Comparison of ENCODE assay signal across 24 mouse cellular contexts in the genomic region with DNA sequence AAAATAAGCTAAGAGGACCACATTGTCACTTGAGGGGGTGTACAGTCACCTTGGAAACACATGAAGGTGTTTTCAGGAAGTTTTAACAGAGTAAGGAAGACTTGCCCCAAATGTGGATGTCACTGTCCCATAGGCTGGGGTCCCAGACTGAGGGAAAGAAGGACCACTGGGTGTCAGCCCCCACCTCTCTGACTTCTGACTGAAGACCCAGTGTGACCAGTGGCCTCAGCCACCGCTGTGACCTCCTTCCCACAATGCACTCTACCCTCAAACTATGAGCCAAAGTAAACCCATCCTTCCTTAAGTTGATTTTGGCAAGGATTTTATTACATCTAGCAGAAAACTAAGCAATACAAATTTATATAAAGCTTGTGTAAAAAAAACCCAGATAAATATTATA.
DNase-seq lines count a peak whose midpoint lies in the region; ATAC-seq lines count a peak whose summit lies in the region.
"Had no signal": no experiment of that assay in that cellular context is flagged by ENCODE, and none has a peak within 500 bp of the region (broad histone marks: within the 10 kb centered on the region; RNA-seq: fewer than 3 reads in every experiment).

No protein-coding gene starts in this region.

- H3K9ac ChIP-seq in forebrain, embryonic 13.5 days = no peak overlapping the region
- H3K9ac ChIP-seq in intestine, embryonic 14.5 days (ENCODE audit: low read length) = no peak overlapping the region
- no peak overlapping the region for H3K9ac ChIP-seq in intestine, embryonic 15.5 days
- H3K9ac ChIP-seq: embryonic facial prominence, embryonic 12.5 days; forebrain, postnatal 0 days had no signal

- no peak overlapping the region for H3K4me3 ChIP-seq in forebrain, embryonic 10.5 days
- H3K4me3 ChIP-seq in forebrain, embryonic 13.5 days = no peak overlapping the region
- no peak overlapping the region for H3K4me3 ChIP-seq in intestine, embryonic 14.5 days (ENCODE audit: low read depth, low read length)
- no peak overlapping the region for H3K4me3 ChIP-seq in intestine, embryonic 15.5 days (replicated peaks)
- H3K4me3 ChIP-seq: embryonic facial prominence, embryonic 10.5 days; embryonic facial prominence, embryonic 12.5 days had no signal

- DNase-seq in forebrain, embryonic 10.5 days (ENCODE audit: extremely low spot score, low spot score) = peak; percentile 4
- DNase-seq in heart, adult 11 months = peak; percentile 92
- no peak for DNase-seq in heart, postnatal 36 days
- peak; percentile 37 for DNase-seq in intestine, embryonic 14.5 days (ENCODE audit: low spot score)
- DNase-seq: adrenal gland, adult 8-10 months; adrenal gland, postnatal 14 days; adrenal gland, postnatal 36 days; B cell, adult 2 months; cerebellum, adult 11-12 months; cerebellum, adult 2 months; cerebellum, adult 9-10 months; cerebellum, postnatal 10 days; cerebellum, postnatal 25 days; forebrain, postnatal 0 days had no signal

- peaks cover 9% of the 10 kb centered on the region for H3K4me1 ChIP-seq in forebrain, embryonic 10.5 days
- H3K4me1 ChIP-seq in forebrain, embryonic 13.5 days = 0 out of 2 replicates have a peak, but pooled peaks cover 6% of the 10 kb centered on the region
- no peaks in the 10 kb centered on the region for H3K4me1 ChIP-seq in intestine, embryonic 14.5 days (replicated peaks; ENCODE audit: control insufficient read depth, insufficient read depth, low read length)
- no peaks in the 10 kb centered on the region for H3K4me1 ChIP-seq in intestine, embryonic 15.5 days (replicated peaks)
- H3K4me1 ChIP-seq: embryonic facial prominence, embryonic 10.5 days; embryonic facial prominence, embryonic 12.5 days had no signal

- H3K36me3 ChIP-seq in forebrain, embryonic 10.5 days (replicated peaks) = no peaks in the 10 kb centered on the region
- H3K36me3 ChIP-seq in forebrain, embryonic 13.5 days (ENCODE audit: poor library complexity, severe bottlenecking) = no peaks in the 10 kb centered on the region
- no peaks in the 10 kb centered on the region for H3K36me3 ChIP-seq in intestine, embryonic 14.5 days (ENCODE audit: control insufficient read depth, insufficient read depth, low read length)
- no peaks in the 10 kb centered on the region for H3K36me3 ChIP-seq in intestine, embryonic 15.5 days
- H3K36me3 ChIP-seq: embryonic facial prominence, embryonic 10.5 days; embryonic facial prominence, embryonic 12.5 days; G1E had no signal

- no peak overlapping the region for H3K4me2 ChIP-seq in forebrain, embryonic 13.5 days
- no peak overlapping the region for H3K4me2 ChIP-seq in intestine, embryonic 14.5 days (ENCODE audit: low read length)
- no peak overlapping the region for H3K4me2 ChIP-seq in intestine, embryonic 15.5 days (replicated peaks)
- H3K4me2 ChIP-seq: embryonic facial prominence, embryonic 12.5 days had no signal

- no peak overlapping the region for H3K27ac ChIP-seq in forebrain, embryonic 10.5 days
- no peak overlapping the region for H3K27ac ChIP-seq in forebrain, embryonic 13.5 days
- H3K27ac ChIP-seq in intestine, embryonic 14.5 days (ENCODE audit: low read depth) = no peak overlapping the region
- H3K27ac ChIP-seq in intestine, embryonic 15.5 days = no peak overlapping the region
- H3K27ac ChIP-seq: embryonic facial prominence, embryonic 10.5 days; embryonic facial prominence, embryonic 12.5 days had no signal

- intact Hi-C loops in heart, postnatal 36 days (cut with DNase I) = loop anchor here (5.0 kb wide), 2 partner anchors 35 to 55 kb away; no protein-coding TSS in a partner anchor

- 86% methylated on average over 1 of the region's 1 CpGs for WGBS in forebrain, embryonic 10.5 days
- 88% methylated on average over 1 of the region's 1 CpGs for WGBS in forebrain, embryonic 13.5 days
- 86% methylated on average over 1 of the region's 1 CpGs for WGBS in intestine, embryonic 14.5 days
- 87% methylated on average over 1 of the region's 1 CpGs for WGBS in intestine, embryonic 15.5 days

- H3K27me3 ChIP-seq in forebrain, embryonic 10.5 days (ENCODE audit: poor library complexity, severe bottlenecking) = no peaks in the 10 kb centered on the region
- no peaks in the 10 kb centered on the region for H3K27me3 ChIP-seq in forebrain, embryonic 13.5 days
- no peaks in the 10 kb centered on the region for H3K27me3 ChIP-seq in intestine, embryonic 14.5 days (replicated peaks; ENCODE audit: control insufficient read depth, insufficient read depth, low read length)
- H3K27me3 ChIP-seq in intestine, embryonic 15.5 days (replicated peaks) = no peaks in the 10 kb centered on the region
- H3K27me3 ChIP-seq: CH12.LX; embryonic facial prominence, embryonic 12.5 days; Patski had no signal

- no peaks in the 10 kb centered on the region for H3K9me3 ChIP-seq in forebrain, embryonic 10.5 days
- H3K9me3 ChIP-seq in forebrain, embryonic 13.5 days (replicated peaks) = no peaks in the 10 kb centered on the region
- no peaks in the 10 kb centered on the region for H3K9me3 ChIP-seq in intestine, embryonic 14.5 days (ENCODE audit: control insufficient read depth, low read length)
- H3K9me3 ChIP-seq in intestine, embryonic 15.5 days = no peaks in the 10 kb centered on the region
- H3K9me3 ChIP-seq: embryonic facial prominence, embryonic 10.5 days; embryonic facial prominence, embryonic 12.5 days had no signal

- no peak for ATAC-seq in forebrain, embryonic 13.5 days
- no peak for ATAC-seq in intestine, embryonic 14.5 days (replicated peaks; ENCODE audit: low FRiP score, low TSS enrichment, low read depth)
- no peak for ATAC-seq in intestine, embryonic 15.5 days
- ATAC-seq: activated CD4-positive, CD25-positive, alpha-beta regulatory T cell, adult 4 months; CD4-positive, CD25-positive, alpha-beta regulatory T cell, adult 4 months; forebrain, embryonic 14.5 days; forebrain, postnatal 0 days; Patski had no signal

Comparison
In these comparisons a context has a peak if more than half of its experiments do, and no peak if none do; other contexts are left out.
1. DNase-seq: peak in forebrain, embryonic 10.5 days (single experiment), heart, adult 11 months (single experiment) and intestine, embryonic 14.5 days (single experiment); none in heart, postnatal 36 days (0 of 2).